Mouse (Mus musculus) intestine, postnatal 0 days (tissue): Measurements from ENCODE around the gene Slc17a5. TPM values are rescaled to one million over a fixed set of nuclear protein-coding genes. Genes with fewer than 3 reads are reported as not detected.
A peak's percentile ranks its signal among the peaks of the same experiment; 100 is the strongest.

Source experiments
- ATAC-seq: fragments of 200-750 bp; cut with Nextera tagmentation; 2 replicates; pipeline ENCODE4 v1.8.0; 2017; ENCODE audit warnings: mild to moderate bottlenecking, moderate TSS enrichment, moderate library complexity
- H3K27ac ChIP-seq: fragments of 300-500 bp; sonication (generic); 2 replicates; pipeline ENCODE4 v1.5.1; 2014; ENCODE audit warnings: mild to moderate bottlenecking, low read depth, low read length, moderate library complexity
- H3K27me3 ChIP-seq: fragments of 300-500 bp; sonication (generic); replicated peaks from 2 replicates; pipeline ENCODE4 v1.6.1; 2014; ENCODE audit warnings: low read length, mixed read lengths; ENCODE audit not compliant: control insufficient read depth, insufficient read depth
- H3K36me3 ChIP-seq: fragments of 300-500 bp; sonication (generic); 2 replicates; pipeline ENCODE4 v1.6.1; 2014; ENCODE audit warnings: mild to moderate bottlenecking, moderate library complexity; ENCODE audit not compliant: control insufficient read depth, insufficient read depth
- H3K4me1 ChIP-seq: fragments of 300-500 bp; sonication (generic); replicated peaks from 2 replicates; pipeline ENCODE4 v1.6.1; 2014; ENCODE audit warnings: antibody characterized with exemption, low read length, mixed read lengths; ENCODE audit not compliant: control insufficient read depth, insufficient read depth
- H3K4me2 ChIP-seq: fragments of 300-500 bp; sonication (generic); replicated peaks from 2 replicates; pipeline ENCODE4 v1.6.1; 2014; ENCODE audit warnings: low read depth, mild to moderate bottlenecking, moderate library complexity
- H3K4me3 ChIP-seq: fragments of 300-500 bp; sonication (generic); 2 replicates; pipeline ENCODE4 v1.5.1; 2014; ENCODE audit warnings: low read depth, low read length
- H3K9ac ChIP-seq: fragments of 300-500 bp; sonication (generic); 2 replicates; pipeline ENCODE4 v1.6.1; 2014; ENCODE audit warnings: mild to moderate bottlenecking, low read depth, low read length
- H3K9me3 ChIP-seq: fragments of 300-500 bp; sonication (generic); 2 replicates; pipeline ENCODE4 v1.6.1; 2016; ENCODE audit warnings: mixed run types; ENCODE audit not compliant: control insufficient read depth
- CTCF ChIP-seq: sonication (generic); IDR thresholded peaks from 2 replicates; pipeline ENCODE4 v1.5.1; 2016; ENCODE audit warnings: low read depth, mild to moderate bottlenecking, control low read depth, antibody characterized with exemption, moderate library complexity
- WGBS: fragments of 180-500 bp; shearing (Covaris S2); extraction: QIAGEN DNeasy Blood & Tissue Kit; methylation state at CpG from one replicate; pipeline ENCODE4 v1.1.7; 2014; 5-methylcytosine and 5-hydroxymethylcytosine counted together
- polyA plus RNA-seq: library from polyadenylated mRNA; unstranded; fragments of >200 nt; fragmentation: Nextera tagmentation; extraction: Ambion mirVana; gene quantifications from 2 replicates; pipeline ENCODE4 v1.2.1, GENCODE M21; 2015

Gene Slc17a5
- polyA plus RNA-seq, 1 experiment from 2014 or later: 250 TPM

DNA sequence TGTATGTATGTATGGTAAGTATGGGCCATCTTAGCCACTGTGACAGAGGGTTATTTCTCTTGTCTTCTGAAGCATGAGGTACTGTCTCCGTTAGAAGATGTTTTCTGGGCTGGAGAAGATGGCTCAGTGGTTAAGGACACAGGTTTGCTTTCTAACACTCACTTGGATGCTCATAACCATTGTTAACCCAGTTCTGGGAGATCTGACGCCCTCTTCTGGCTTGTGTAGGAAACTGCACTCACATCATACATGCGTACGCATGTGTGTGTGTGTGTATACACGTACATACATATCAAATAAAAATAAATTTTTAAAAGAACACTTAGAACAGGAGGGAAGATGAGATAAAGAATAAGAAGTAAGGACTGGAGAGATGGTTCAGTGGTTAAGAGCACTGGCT is 11.4 kb downstream of the Slc17a5 start:
- Histone ChIP-seq H3K4me1 (no peaks in the 10 kb centered on the region; the same call in 1 of the 2 replicates), H3K27me3 (no peaks in the 10 kb centered on the region), H3K4me3 (no peak overlapping the region), H3K9ac (no peak overlapping the region), H3K4me2 (no peak overlapping the region), H3K9me3 (no peaks in the 10 kb centered on the region), H3K36me3 (peaks cover 48% of the 10 kb centered on the region), H3K27ac (no peak overlapping the region)
- WGBS: 84% methylated on average over 5 of the region's 5 CpGs
- no peak for ATAC-seq
- peak; percentile 40 for TF ChIP-seq CTCF

DNA sequence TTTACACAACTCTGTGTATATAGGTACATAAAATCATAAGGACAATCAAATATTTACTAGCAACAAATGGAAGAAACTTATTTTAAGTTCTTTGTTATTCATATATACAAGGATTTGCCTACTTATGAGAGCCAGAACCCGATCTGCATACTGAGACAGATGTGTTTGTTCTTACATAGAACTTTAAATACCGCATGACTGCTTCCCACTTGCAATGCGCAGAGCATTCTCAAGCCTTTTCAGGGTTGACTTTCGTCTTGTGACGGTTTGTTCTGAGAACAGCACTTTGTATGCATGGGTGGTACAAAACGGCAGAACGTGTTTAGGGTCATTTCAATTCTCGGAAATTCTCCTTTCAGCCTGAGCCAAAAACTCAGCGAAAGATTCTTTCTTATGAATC is 17.9 kb downstream of the Slc17a5 start:
- no peaks in the 10 kb centered on the region for H3K9me3 ChIP-seq
- H3K4me3 ChIP-seq: no peak overlapping the region
- no peaks in the 10 kb centered on the region for H3K27me3 ChIP-seq
- no peak for TF ChIP-seq CTCF
- H3K4me1 ChIP-seq: no peaks in the 10 kb centered on the region
- H3K27ac ChIP-seq: no peak overlapping the region
- H3K9ac ChIP-seq: no peak overlapping the region
- no peak overlapping the region for H3K4me2 ChIP-seq
- H3K36me3 ChIP-seq: peaks cover 37% of the 10 kb centered on the region
- WGBS: 96% methylated on average over 9 of the region's 9 CpGs
- ATAC-seq: no peak

- no peak overlapping the region for H3K4me3 ChIP-seq
- no peak overlapping the region for H3K4me2 ChIP-seq
- 77% methylated on average over 4 of the region's 4 CpGs for WGBS
- no peak for TF ChIP-seq CTCF
- no peak overlapping the region; the same call in none of the 2 replicates for H3K27ac ChIP-seq
- ATAC-seq: no peak
- H3K9me3 ChIP-seq: no peaks in the 10 kb centered on the region
- H3K36me3 ChIP-seq: peaks cover 15% of the 10 kb centered on the region
- no peak overlapping the region for H3K9ac ChIP-seq
- H3K27me3 ChIP-seq: no peaks in the 10 kb centered on the region
- no peaks in the 10 kb centered on the region for H3K4me1 ChIP-seq
Observed at GRCm38 (mm10) chr9:78559479-78559878, 28.4 kb downstream of the Slc17a5 start.

DNA sequence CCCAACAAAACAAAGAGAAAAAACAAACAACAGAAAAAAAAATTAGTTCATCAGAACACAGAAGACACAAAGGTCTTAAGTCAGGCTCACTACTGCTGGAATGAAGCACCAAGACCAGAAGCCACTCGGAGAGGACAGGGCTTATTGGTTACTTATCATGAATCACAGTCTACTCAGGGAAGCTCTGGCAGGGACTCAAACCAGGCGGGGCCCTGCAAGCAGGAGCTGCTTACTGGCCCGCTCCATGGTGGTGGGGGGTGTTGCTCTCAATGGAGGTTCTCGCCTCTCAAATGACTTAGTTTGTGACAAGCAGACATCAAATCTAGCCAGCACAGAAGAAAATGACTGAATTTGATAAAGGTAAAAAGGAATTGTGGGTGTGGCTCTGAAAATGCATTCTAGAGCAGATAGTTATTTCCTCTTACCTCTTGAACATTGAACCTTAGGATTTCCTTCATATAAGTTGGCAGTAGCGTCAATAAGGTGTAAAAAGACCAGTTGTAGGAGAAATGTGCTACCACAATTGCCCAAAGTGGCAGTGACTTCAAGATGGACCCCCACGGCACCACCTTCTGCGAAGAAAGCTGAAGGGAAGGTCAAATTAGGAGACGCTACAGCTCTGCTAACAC is 29.1 kb downstream of the Slc17a5 start:
- H3K36me3 ChIP-seq: peaks cover 20% of the 10 kb centered on the region
- ATAC-seq: peak; percentile 72
- H3K9ac ChIP-seq: no peak overlapping the region
- 56% methylated on average over 8 of the region's 8 CpGs for WGBS
- no peak overlapping the region for H3K4me2 ChIP-seq
- no peaks in the 10 kb centered on the region for H3K9me3 ChIP-seq
- H3K27ac ChIP-seq: peak overlapping the region; percentile 37; the same call in 1 of the 2 replicates
- H3K4me3 ChIP-seq: no peak overlapping the region
- H3K4me1 ChIP-seq: no peaks in the 10 kb centered on the region
- TF ChIP-seq CTCF: no peak
- H3K27me3 ChIP-seq: no peaks in the 10 kb centered on the region

DNA sequence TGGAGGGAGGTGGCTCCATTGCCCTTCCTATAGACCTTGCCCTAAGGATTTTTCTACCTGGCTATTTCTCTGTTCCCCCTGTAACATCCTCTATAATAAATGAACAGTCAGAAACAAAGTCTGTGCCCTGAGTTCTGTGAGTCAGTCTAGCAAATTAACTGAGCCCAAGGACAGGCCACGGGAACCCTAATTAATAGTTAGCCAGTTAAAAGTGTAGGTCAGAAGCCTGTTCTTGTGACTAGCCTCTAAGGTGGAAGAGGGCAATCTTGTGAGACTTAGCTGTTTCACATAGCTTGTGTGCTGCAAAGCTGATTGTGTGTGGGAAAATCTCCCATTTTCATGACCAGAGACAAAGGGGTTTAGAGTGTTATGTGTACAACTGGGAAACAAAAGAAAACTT is 30.8 kb downstream of the Slc17a5 start:
- H3K4me3 ChIP-seq: no peak overlapping the region
- H3K4me1 ChIP-seq: no peaks in the 10 kb centered on the region
- 70% methylated on average over 1 of the region's 1 CpGs for WGBS
- TF ChIP-seq CTCF: no peak
- H3K36me3 ChIP-seq: peaks cover 28% of the 10 kb centered on the region
- no peaks in the 10 kb centered on the region for H3K9me3 ChIP-seq
- ATAC-seq: no peak
- no peak overlapping the region for H3K4me2 ChIP-seq
- no peak overlapping the region for H3K27ac ChIP-seq
- no peaks in the 10 kb centered on the region for H3K27me3 ChIP-seq
- H3K9ac ChIP-seq: no peak overlapping the region

DNA sequence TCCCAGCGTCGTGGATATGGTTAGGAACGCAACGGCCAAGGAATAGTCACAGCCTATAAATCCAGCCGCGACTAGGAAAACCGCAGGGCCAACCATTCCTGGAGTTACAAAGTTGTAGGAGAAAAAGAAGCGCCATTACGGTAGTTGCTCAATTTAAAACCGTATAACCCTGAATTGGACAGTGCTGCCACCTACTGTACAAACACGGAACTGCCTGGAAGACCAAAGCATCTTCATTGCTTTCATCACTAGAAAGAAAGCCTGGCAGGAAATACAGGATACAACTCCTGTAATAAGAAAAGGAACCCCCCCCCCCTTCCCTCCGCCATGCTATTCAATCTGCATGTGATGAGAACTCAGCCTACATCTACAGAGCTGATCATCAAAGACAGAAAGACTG is 34.9 kb downstream of the Slc17a5 start:
- no peaks in the 10 kb centered on the region for H3K9me3 ChIP-seq
- H3K4me2 ChIP-seq: no peak overlapping the region
- 0 out of 2 replicates have a peak, but pooled peaks have one; percentile 26 for ATAC-seq
- 43% methylated on average over 12 of the region's 12 CpGs for WGBS
- H3K4me3 ChIP-seq: no peak overlapping the region
- peak; percentile 88 for TF ChIP-seq CTCF
- H3K9ac ChIP-seq: no peak overlapping the region
- no peak overlapping the region for H3K27ac ChIP-seq
- no peaks in the 10 kb centered on the region for H3K4me1 ChIP-seq
- H3K27me3 ChIP-seq: no peaks in the 10 kb centered on the region
- peaks cover 48% of the 10 kb centered on the region for H3K36me3 ChIP-seq
